Mouse (Mus musculus) liver, embryonic 14.5 days (tissue): Measurements from ENCODE around the gene Eno3.

ENCODE experiments used
- CTCF ChIP-seq: IDR thresholded peaks from 2 replicates; pipeline ENCODE4 v1.5.1; 2016; ENCODE audit warnings: antibody characterized with exemption, low read depth, control low read depth
- EP300 ChIP-seq: IDR thresholded peaks from 2 replicates; pipeline ENCODE4 v1.6.1; 2016; ENCODE audit warnings: antibody characterized with exemption, low read depth

DNA sequence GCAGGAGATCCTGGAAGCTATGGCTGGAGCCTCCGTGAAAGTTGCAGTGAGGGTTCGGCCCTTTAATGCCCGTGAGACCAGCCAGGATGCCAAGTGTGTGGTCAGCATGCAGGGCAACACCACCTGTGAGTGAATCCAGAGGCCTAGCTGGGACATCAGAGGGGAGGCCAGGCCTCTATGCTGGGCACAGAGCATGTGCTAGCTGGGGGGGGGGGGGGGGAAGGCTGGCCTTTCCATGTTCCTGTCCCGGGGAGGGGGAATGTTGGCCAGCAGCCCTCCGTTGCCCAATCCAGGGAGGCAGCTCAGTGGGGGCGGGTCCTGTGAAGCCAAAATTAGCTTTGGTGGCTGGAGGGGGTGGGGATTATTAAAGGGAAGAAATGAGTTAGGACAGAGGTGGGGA is 45.8 kb downstream of the Eno3 start:
- TF ChIP-seq CTCF = no peak
- TF ChIP-seq EP300 = no peak
